Mouse (Mus musculus) erythroblast, adult 5-6 weeks (primary cell): Measurements from ENCODE around the gene Dgkh. TPM values are rescaled to one million over a fixed set of nuclear protein-coding genes. Genes with fewer than 3 reads are reported as not detected.
"Not testable (repeated sequence)": the region's sequence is repeated elsewhere in the genome, so short reads cannot be mapped to it uniquely, and the experiment has no call there.

Source experiments
- ATAC-seq: replicated peaks from 2 replicates; pipeline ENCODE4 v1.8.0; 2016; ENCODE audit warnings: moderate number of reproducible peaks, mild to moderate bottlenecking, moderate TSS enrichment, inconsistent platforms; ENCODE audit not compliant: poor library complexity, low FRiP score, severe bottlenecking
- total RNA-seq, 2 experiments: library from RNA; stranded (forward) in 1 of 2; stranded (reverse) in 1 of 2; fragments of 150-400 nt in 1 of 2; fragments of 200-764, 138-1000 nt in 1 of 2; gene quantifications; 2 replicates each; pipeline versions ENCODE4 v1.2.3 to v1.2.4; 2015 to 2017; ENCODE audit warnings: low replicate concordance in 2 of 2

Gene Dgkh
- total RNA-seq (2015; ENCODE audit: low replicate concordance) = 0.58 and 1.7 TPM in 2 replicates
- 0.77 and 1.4 TPM in 2 replicates for total RNA-seq (2017; ENCODE audit: low replicate concordance)

GRCm38 (mm10) chr14:78732617-78733312 lies at the start of gene Dgkh:
Gene Dgkh, minus strand, starts transcription at chr14:78732776.
- no peak for ATAC-seq

- ATAC-seq = no peak
Observed at GRCm38 (mm10) chr14:78777215-78777614, 44.6 kb upstream of the Dgkh start.

DNA sequence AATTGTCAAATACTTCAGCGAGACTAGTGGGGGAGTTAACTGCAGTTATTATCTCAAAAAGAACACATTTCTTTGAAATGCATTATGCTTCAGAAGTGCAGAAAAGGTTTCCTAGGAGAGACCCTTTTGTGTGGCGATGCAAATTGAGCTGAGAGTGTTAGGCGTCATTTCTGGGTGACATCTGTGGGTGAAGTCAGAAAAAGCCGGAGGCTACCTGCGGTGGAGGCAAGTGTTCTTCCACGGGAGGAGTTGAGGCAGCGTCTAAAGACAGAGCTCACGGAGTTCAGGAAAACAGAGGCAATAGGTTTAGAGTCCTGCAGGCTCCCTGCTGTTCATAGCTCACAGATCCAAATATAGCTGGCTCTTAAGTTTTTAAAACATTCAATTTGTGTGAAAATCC lies 44.1 kb upstream of the Dgkh start:
- no peak for ATAC-seq

- ATAC-seq = no peak
Observed at GRCm38 (mm10) chr14:78775699-78776098, 43.1 kb upstream of the Dgkh start.

GRCm38 (mm10) chr14:78775226-78775625 lies 42.6 kb upstream of the Dgkh start:
- ATAC-seq = no peak

- ATAC-seq = no peak
Observed at GRCm38 (mm10) chr14:78770457-78770856, 37.9 kb upstream of the Dgkh start.

GRCm38 (mm10) chr14:78761064-78761463 lies 28.5 kb upstream of the Dgkh start:
- ATAC-seq = no peak

DNA sequence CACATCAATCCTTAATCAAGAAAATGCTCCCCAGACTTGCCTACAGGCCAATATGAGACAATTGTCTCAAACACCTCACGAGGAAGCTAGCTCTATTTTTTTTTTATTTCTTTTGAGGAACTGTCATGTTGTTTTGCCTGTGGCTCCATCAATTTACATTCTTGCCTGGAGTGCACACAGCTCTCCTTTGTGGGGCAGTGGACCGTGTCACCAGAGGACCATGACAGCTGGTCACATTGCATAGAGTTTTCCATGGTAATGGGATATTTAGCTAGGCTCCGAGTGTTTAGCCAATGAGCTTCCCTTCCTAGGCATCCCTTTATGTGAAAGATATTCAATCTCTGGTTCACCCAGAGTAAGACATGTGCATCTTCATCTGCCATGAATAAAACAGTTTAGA lies 26.9 kb upstream of the Dgkh start:
- ATAC-seq = no peak

GRCm38 (mm10) chr14:78755316-78755715 lies 22.7 kb upstream of the Dgkh start:
- no peak for ATAC-seq

- ATAC-seq = no peak
Observed at GRCm38 (mm10) chr14:78748692-78749091, 16.1 kb upstream of the Dgkh start.

GRCm38 (mm10) chr14:78747969-78748651 lies 15.5 kb upstream of the Dgkh start:
- no peak for ATAC-seq

- no peak for ATAC-seq
Observed at GRCm38 (mm10) chr14:78747454-78747853, 14.9 kb upstream of the Dgkh start.

DNA sequence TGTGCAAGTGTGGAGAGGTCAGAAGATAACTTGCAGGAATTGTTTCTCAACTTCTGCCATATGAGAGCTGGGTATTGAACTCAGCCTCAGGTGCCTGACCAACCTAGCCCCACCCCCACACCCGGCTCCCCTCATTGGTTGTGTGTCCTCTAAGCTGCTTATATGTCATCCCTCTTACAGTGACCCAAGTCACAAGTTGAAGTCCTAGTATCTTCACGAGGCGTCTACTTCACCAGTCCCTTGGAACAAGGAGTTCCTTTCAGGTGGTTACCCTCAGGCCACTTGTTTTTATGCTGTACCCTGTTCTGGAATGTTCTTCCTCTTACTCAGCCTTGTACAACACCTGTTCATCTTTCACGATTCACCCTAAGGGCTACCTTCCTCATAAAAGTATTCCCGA lies 2.0 kb upstream of the Dgkh start:
- no peak for ATAC-seq

DNA sequence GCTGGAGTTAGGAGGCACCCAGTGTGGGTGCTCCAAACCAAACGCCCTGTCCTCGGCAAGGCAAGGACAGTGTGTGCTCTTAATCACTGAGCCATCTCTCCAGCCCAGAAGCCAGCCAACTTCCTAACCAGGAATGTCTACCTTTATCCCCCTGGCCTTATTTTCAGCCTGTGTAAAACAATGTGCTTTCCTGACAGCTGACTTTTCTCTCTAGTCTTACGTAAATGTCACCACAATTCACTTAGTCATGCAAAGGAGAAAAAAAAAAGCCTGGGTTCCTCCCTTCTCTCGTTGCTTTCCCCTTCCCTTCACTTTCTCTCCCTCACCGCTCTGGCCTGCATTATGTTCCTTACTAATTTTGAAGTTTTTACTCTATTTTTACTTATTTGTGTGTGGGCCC lies 1.6 kb upstream of the Dgkh start:
- ATAC-seq = not testable (repeated sequence)

DNA sequence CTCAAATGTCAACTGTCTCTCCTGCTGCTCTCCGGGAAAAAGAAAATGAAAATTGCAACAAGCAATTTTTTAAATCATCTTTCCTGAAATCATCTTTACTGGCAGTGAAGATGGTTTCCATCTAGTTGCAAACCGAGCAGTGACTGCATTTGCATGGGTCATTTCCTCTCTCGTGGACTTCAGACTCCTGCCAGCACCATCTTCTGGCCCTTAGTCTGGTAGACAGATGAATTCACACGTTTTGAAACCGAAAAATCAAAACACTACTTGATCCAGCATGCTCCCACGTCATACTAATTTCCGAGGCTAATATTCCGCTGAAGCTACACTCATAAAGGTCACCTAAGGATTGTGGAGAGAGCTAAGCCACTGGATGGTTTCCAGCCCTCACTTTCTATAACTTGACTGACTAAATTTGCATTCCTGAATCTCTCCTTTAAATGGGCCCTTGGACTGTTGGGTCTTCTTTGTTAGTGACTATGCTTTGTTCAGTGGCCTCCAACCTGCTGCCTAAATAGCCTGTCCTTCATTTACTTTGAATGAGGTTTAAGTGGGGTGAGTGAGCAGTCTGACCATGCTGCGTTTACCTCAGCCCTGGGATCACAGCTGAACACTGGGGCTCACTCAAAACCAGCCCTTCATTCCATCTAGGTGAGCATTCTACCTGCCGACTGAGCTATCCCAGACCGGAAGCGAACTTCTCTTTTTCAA lies 945 bp upstream of the Dgkh start:
- no peak for ATAC-seq

DNA sequence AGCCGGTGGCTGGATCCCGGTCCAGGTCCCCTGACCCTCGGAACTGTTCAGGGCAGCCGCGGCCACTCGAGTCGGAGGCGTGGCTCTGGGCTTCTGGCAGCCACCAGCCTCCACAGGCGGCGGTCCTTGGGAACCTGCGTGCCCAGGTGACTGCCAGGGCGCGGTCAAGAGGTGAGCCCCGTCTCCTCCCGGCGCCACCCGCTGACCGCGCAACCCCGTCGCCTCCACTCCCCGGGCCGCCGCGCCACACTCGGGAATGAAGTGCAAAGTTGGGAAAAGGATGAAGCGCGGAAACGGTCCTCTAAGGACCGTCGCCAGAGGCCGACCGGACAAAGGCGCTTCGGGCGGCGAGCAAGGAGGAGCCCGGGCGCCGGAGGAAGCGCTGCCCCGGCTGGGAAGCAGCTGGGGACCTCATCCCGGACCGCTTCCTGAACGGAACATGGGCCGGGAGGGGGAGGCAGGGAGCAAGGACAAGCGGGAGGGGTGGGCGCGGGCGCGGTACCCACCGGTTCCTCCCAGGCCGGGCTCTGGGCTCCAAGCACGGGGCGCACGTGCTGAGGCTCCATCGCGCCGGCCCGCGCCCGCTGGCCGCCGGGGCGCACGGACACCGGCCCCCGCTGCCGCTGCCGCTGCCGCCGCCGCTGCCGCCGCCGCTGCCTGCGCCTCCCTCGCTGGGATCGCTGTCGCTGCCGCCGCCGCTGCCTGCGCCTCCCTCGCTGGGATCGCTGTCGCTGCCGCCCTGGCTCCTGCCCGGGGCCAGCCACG lies 542 bp downstream of the Dgkh start:
- ATAC-seq = no peak

- ATAC-seq = no peak
Observed at GRCm38 (mm10) chr14:78731240-78731639, 1.3 kb downstream of the Dgkh start.

GRCm38 (mm10) chr14:78725976-78726375 lies 6.6 kb downstream of the Dgkh start:
- ATAC-seq = no peak

DNA sequence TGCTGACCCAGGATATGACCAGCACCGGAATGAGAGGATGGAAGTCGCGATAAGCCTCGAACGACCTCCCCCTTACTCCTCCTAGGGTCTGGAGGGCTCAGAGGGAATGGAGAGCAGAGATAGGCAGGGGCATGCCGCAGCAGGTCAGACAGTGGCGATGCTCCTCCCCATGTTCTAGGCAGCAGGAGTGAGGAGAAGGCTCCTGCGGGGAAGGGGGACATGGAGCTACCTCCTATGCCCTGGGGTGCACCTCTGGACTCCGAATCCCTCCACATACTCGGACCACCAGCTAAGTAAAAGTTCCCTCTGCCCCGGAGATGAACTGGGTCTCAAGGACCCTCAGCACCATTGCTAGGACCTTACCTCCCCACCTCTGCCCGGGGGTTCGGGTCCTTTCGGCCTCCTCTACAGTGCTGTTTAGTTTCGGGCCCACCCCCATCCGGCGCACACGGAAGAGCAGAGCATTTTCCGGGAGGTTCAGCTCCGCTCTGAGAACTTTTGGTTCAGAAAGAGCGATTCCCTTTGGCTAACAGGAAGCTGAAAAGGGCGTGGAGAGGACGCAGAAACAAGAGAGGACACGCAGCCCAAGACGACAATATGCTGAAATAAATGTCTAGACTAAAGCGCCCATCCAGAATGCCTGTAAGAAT lies 7.1 kb downstream of the Dgkh start:
- no peak for ATAC-seq
